Mouse (Mus musculus): ENCODE data around the gene Prim1.

DNA sequence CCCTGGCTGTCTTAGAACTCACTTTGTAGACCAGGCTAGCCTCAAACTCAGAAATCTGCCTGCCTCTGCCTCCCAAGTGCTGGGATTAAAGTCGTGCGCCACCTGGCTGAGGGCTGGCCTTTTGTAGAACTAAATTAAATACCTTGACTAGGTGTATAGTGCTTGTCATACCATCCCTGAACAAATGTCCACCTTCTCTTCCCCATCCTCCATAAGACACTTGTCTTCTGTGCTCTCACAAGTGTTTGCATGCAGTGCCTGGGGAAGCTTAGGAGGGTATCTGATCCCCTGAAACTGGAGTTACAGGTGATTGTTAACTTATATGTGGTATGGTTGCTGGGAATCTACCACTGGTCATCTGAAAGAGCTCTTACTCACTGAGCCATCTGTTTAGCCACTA lies 35.4 kb downstream of the Prim1 start:
- no peak for TF ChIP-seq POLR2A (IDR thresholded peaks at IDR 0.05; ENCODE audit: low read depth, low read length)
- no peak for TF ChIP-seq CTCF (IDR thresholded peaks at IDR 0.05; ENCODE audit: borderline replicate concordance, insufficient read depth, low read length)

Measured in embryonic fibroblast, embryonic 13.5 days (primary cell).